Mouse (Mus musculus) midbrain, embryonic 13.5 days (tissue): Measurements from ENCODE around the gene Rcc1. TPM values are rescaled to one million over a fixed set of nuclear protein-coding genes. Genes with fewer than 3 reads are reported as not detected.

Experiments used
- ATAC-seq: fragments of 200-750 bp; cut with Nextera tagmentation; 2 replicates; pipeline ENCODE4 v1.8.0; 2017; ENCODE audit warnings: mild to moderate bottlenecking, moderate TSS enrichment, moderate library complexity
- H3K27ac ChIP-seq: fragments of 300-500 bp; sonication (generic); 2 replicates; pipeline ENCODE4 v1.5.1; 2015; ENCODE audit warnings: inconsistent platforms, mild to moderate bottlenecking, moderate library complexity
- H3K27me3 ChIP-seq: fragments of 300-500 bp; sonication (generic); 2 replicates; pipeline ENCODE4 v1.6.1; 2015; ENCODE audit warnings: mild to moderate bottlenecking, inconsistent platforms
- H3K36me3 ChIP-seq: fragments of 300-500 bp; sonication (generic); 2 replicates; pipeline ENCODE4 v1.6.1; 2015; ENCODE audit warnings: mild to moderate bottlenecking, inconsistent platforms
- H3K4me1 ChIP-seq: fragments of 300-500 bp; sonication (generic); replicated peaks from 2 replicates; pipeline ENCODE4 v1.6.1; 2015; ENCODE audit warnings: inconsistent platforms
- H3K4me2 ChIP-seq: fragments of 300-500 bp; sonication (generic); replicated peaks from 2 replicates; pipeline ENCODE4 v1.6.1; 2015; ENCODE audit warnings: moderate library complexity, mild to moderate bottlenecking, inconsistent platforms
- H3K4me3 ChIP-seq: fragments of 300-500 bp; sonication (generic); replicated peaks from 2 replicates; pipeline ENCODE4 v1.5.1; 2015; ENCODE audit warnings: mild to moderate bottlenecking, inconsistent platforms
- H3K9ac ChIP-seq: fragments of 300-500 bp; sonication (generic); replicated peaks from 2 replicates; pipeline ENCODE4 v1.6.1; 2015; ENCODE audit warnings: mild to moderate bottlenecking, inconsistent platforms
- H3K9me3 ChIP-seq: fragments of 300-500 bp; sonication (generic); 2 replicates; pipeline ENCODE4 v1.6.1; 2016; ENCODE audit warnings: mild to moderate bottlenecking, inconsistent platforms
- WGBS: fragments of 180-500 bp; shearing (Covaris S2); methylation state at CpG from one replicate; pipeline ENCODE4 v1.1.7; 2015; 5-methylcytosine and 5-hydroxymethylcytosine counted together
- polyA plus RNA-seq: library from polyadenylated mRNA; unstranded; fragments of >200 nt; fragmentation: Nextera tagmentation; extraction: Ambion mirVana; gene quantifications from 2 replicates; pipeline ENCODE4 v1.2.1, GENCODE M21; 2015

Rcc1 gene
- polyA plus RNA-seq: 54.1 and 54.6 TPM in 2 replicates

- H3K36me3 ChIP-seq: peaks cover 18% of the 10 kb centered on the region
- H3K4me1 ChIP-seq: peaks cover 19% of the 10 kb centered on the region
- ATAC-seq: peak; percentile 94
- peak within 1 kb of the TSS; percentile 90 for H3K4me2 ChIP-seq
- WGBS: 0% methylated on average over 31 of the region's 31 CpGs
- H3K9ac ChIP-seq: peak within 1 kb of the TSS; percentile 85
- peak within 1 kb of the TSS; percentile 81 for H3K4me3 ChIP-seq
- H3K27me3 ChIP-seq: no peaks in the 10 kb centered on the region
- H3K27ac ChIP-seq: peak within 1 kb of the TSS; percentile 94
- H3K9me3 ChIP-seq: no peaks in the 10 kb centered on the region
Observed at GRCm38 (mm10) chr4:132353481-132353885, at the start of gene Rcc1. Rcc1 (minus strand) TSS chr4:132353605.

- no peak overlapping the region for H3K4me3 ChIP-seq
- no peak overlapping the region for H3K9ac ChIP-seq
- no peaks in the 10 kb centered on the region for H3K27me3 ChIP-seq
- no peak overlapping the region for H3K27ac ChIP-seq
- ATAC-seq: no peak
- no peaks in the 10 kb centered on the region for H3K9me3 ChIP-seq
- H3K4me1 ChIP-seq: peaks cover 8% of the 10 kb centered on the region
- H3K4me2 ChIP-seq: no peak overlapping the region
- WGBS: 91% methylated on average over 9 of the region's 9 CpGs
- H3K36me3 ChIP-seq: no peaks in the 10 kb centered on the region
Observed at GRCm38 (mm10) chr4:132401016-132401415, 47.6 kb upstream of the Rcc1 start.

- no peak for ATAC-seq
- Histone ChIP-seq H3K4me1 (peaks cover 8% of the 10 kb centered on the region), H3K9ac (no peak overlapping the region), H3K27me3 (no peaks in the 10 kb centered on the region), H3K9me3 (no peaks in the 10 kb centered on the region), H3K4me2 (no peak overlapping the region), H3K36me3 (no peaks in the 10 kb centered on the region), H3K4me3 (no peak overlapping the region), H3K27ac (no peak overlapping the region)
- 78% methylated on average over 5 of the region's 5 CpGs for WGBS
Observed at GRCm38 (mm10) chr4:132398863-132399262, 45.5 kb upstream of the Rcc1 start.

- peak overlapping the region; percentile 19; the same call in 1 of the 2 replicates for H3K9ac ChIP-seq
- peaks cover 8% of the 10 kb centered on the region for H3K4me1 ChIP-seq
- H3K4me2 ChIP-seq: peak overlapping the region; percentile 11
- H3K36me3 ChIP-seq: no peaks in the 10 kb centered on the region
- no peaks in the 10 kb centered on the region for H3K27me3 ChIP-seq
- H3K9me3 ChIP-seq: no peaks in the 10 kb centered on the region
- no peak overlapping the region for H3K4me3 ChIP-seq
- ATAC-seq: no peak
- no peak overlapping the region for H3K27ac ChIP-seq
- 41% methylated on average over 11 of the region's 11 CpGs for WGBS
Observed at GRCm38 (mm10) chr4:132398045-132398774, 44.8 kb upstream of the Rcc1 start.

- peaks cover 8% of the 10 kb centered on the region for H3K4me1 ChIP-seq
- no peaks in the 10 kb centered on the region for H3K27me3 ChIP-seq
- H3K9ac ChIP-seq: no peak overlapping the region
- H3K4me2 ChIP-seq: no peak overlapping the region
- 85% methylated on average over 3 of the region's 3 CpGs for WGBS
- no peaks in the 10 kb centered on the region for H3K9me3 ChIP-seq
- H3K27ac ChIP-seq: no peak overlapping the region
- ATAC-seq: no peak
- no peaks in the 10 kb centered on the region for H3K36me3 ChIP-seq
- H3K4me3 ChIP-seq: no peak overlapping the region
Observed at GRCm38 (mm10) chr4:132397120-132397519, 43.7 kb upstream of the Rcc1 start.

GRCm38 (mm10) chr4:132396251-132396650 lies 42.8 kb upstream of the Rcc1 start:
- WGBS: 95% methylated on average over 7 of the region's 7 CpGs

GRCm38 (mm10) chr4:132391063-132391740 lies 37.8 kb upstream of the Rcc1 start:
- Histone ChIP-seq H3K4me2 (no peak overlapping the region), H3K36me3 (peaks cover 4% of the 10 kb centered on the region; the same call in 1 of the 2 replicates), H3K4me1 (no peaks in the 10 kb centered on the region), H3K27me3 (no peaks in the 10 kb centered on the region), H3K9me3 (no peaks in the 10 kb centered on the region), H3K4me3 (no peak overlapping the region), H3K9ac (no peak overlapping the region), H3K27ac (no peak overlapping the region)
- WGBS: 95% methylated on average over 8 of the region's 8 CpGs
- no peak for ATAC-seq

More at GRCm38 (mm10) chr4:132396251-132396650, 42.8 kb upstream of the Rcc1 start:
- no peak overlapping the region for H3K27ac ChIP-seq
- no peak overlapping the region for H3K4me2 ChIP-seq
- ATAC-seq: no peak
- H3K9me3 ChIP-seq: no peaks in the 10 kb centered on the region
- no peaks in the 10 kb centered on the region for H3K36me3 ChIP-seq
- peaks cover 8% of the 10 kb centered on the region for H3K4me1 ChIP-seq
- no peaks in the 10 kb centered on the region for H3K27me3 ChIP-seq
- H3K9ac ChIP-seq: no peak overlapping the region
- no peak overlapping the region for H3K4me3 ChIP-seq

- no peaks in the 10 kb centered on the region for H3K27me3 ChIP-seq
- H3K4me3 ChIP-seq: no peak overlapping the region
- no peaks in the 10 kb centered on the region for H3K9me3 ChIP-seq
- H3K9ac ChIP-seq: no peak overlapping the region
- no peak overlapping the region for H3K27ac ChIP-seq
- H3K4me2 ChIP-seq: no peak overlapping the region
- H3K4me1 ChIP-seq: no peaks in the 10 kb centered on the region
- WGBS: 93% methylated on average over 4 of the region's 4 CpGs
- H3K36me3 ChIP-seq: peaks cover 15% of the 10 kb centered on the region
- ATAC-seq: no peak
Observed at GRCm38 (mm10) chr4:132389302-132389701, 35.9 kb upstream of the Rcc1 start.

- Histone ChIP-seq H3K4me3 (no peak overlapping the region), H3K27me3 (no peaks in the 10 kb centered on the region), H3K9ac (no peak overlapping the region), H3K36me3 (peaks cover 26% of the 10 kb centered on the region), H3K9me3 (no peaks in the 10 kb centered on the region), H3K4me2 (no peak overlapping the region), H3K27ac (0 out of 2 replicates have a peak overlapping the region, but pooled peaks have one; percentile 10), H3K4me1 (no peaks in the 10 kb centered on the region)
- no peak for ATAC-seq
- WGBS: 88% methylated on average over 5 of the region's 5 CpGs
Observed at GRCm38 (mm10) chr4:132387617-132388016, 34.2 kb upstream of the Rcc1 start.

GRCm38 (mm10) chr4:132386846-132387245 lies 33.4 kb upstream of the Rcc1 start:
- H3K36me3 ChIP-seq: peaks cover 27% of the 10 kb centered on the region
- ATAC-seq: no peak
- H3K4me1 ChIP-seq: no peaks in the 10 kb centered on the region
- H3K9me3 ChIP-seq: no peaks in the 10 kb centered on the region
- H3K4me2 ChIP-seq: no peak overlapping the region
- no peak overlapping the region for H3K4me3 ChIP-seq
- 91% methylated on average over 7 of the region's 7 CpGs for WGBS
- no peak overlapping the region for H3K27ac ChIP-seq
- no peaks in the 10 kb centered on the region for H3K27me3 ChIP-seq
- no peak overlapping the region for H3K9ac ChIP-seq

- no peak overlapping the region for H3K4me2 ChIP-seq
- H3K4me1 ChIP-seq: no peaks in the 10 kb centered on the region
- WGBS: 67% methylated on average over 8 of the region's 8 CpGs
- H3K4me3 ChIP-seq: no peak overlapping the region
- H3K27me3 ChIP-seq: no peaks in the 10 kb centered on the region
- H3K27ac ChIP-seq: no peak overlapping the region
- no peak for ATAC-seq
- peaks cover 27% of the 10 kb centered on the region for H3K36me3 ChIP-seq
- no peaks in the 10 kb centered on the region for H3K9me3 ChIP-seq
- H3K9ac ChIP-seq: no peak overlapping the region
Observed at GRCm38 (mm10) chr4:132385771-132386410, 32.5 kb upstream of the Rcc1 start.

GRCm38 (mm10) chr4:132383455-132383854 lies 30.1 kb upstream of the Rcc1 start:
- Histone ChIP-seq H3K9me3 (no peaks in the 10 kb centered on the region), H3K4me3 (no peak overlapping the region), H3K9ac (no peak overlapping the region), H3K36me3 (peaks cover 31% of the 10 kb centered on the region), H3K27me3 (no peaks in the 10 kb centered on the region), H3K4me1 (no peaks in the 10 kb centered on the region), H3K4me2 (no peak overlapping the region), H3K27ac (no peak overlapping the region)
- ATAC-seq: no peak
- WGBS: 80% methylated on average over 3 of the region's 3 CpGs
